Mouse (Mus musculus) adrenal gland, postnatal 36 days (tissue): ENCODE results near the gene Zkscan2. TPM values are rescaled to one million over a fixed set of nuclear protein-coding genes. Genes with fewer than 3 reads are reported as not detected.

Experiments used
- DNase-seq, 2 experiments: peaks; one replicate each; pipeline ENCODE4 v3.0.0; 2021; ENCODE audit warnings: mixed read lengths in 1 of 2
- total RNA-seq, 2 experiments: library from RNA; stranded (reverse); gene quantifications; 2 replicates each; pipeline ENCODE4 v1.2.3; 2021

The Zkscan2 gene
- total RNA-seq, 2 experiments from 2014 or later = 1.2 to 1.5 TPM

- DNase-seq = no peak
These were observed 58.2 kb downstream of the Zkscan2 start for GRCm38 (mm10) chr7:123442079-123442478.

GRCm38 (mm10) chr7:123431206-123431605 is 69.0 kb downstream of the Zkscan2 start:
- no peak for DNase-seq

DNA sequence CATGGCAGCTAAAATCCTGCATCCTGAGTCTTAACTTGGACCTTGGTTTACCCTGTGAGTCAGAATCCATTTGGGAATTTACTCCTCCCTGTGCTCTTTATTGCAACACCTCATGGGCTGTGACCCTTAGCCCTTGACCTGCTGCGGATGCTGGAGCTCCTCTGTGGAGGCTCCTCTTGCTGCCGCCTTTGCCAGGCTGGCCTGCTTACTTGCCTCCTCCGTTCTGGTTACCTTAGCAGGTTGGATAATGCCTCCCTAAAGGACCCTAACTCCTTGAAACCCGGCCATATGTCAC is 69.9 kb downstream of the Zkscan2 start:
- peak; percentile 65 to 73 for DNase-seq

GRCm38 (mm10) chr7:123429624-123430410 is 70.4 kb downstream of the Zkscan2 start:
- DNase-seq = peak; percentile 49 to 57

Other genes starting within 250 kb of the Zkscan2 start
- 10 to 100 TPM; 24.9 to 29.4 TPM for gene Lcmt1, start 130.7 kb downstream of the Zkscan2 start, total RNA-seq
- 10 to 100 TPM; 57.7 to 73.3 TPM for gene Arhgap17, start 130.5 kb downstream of the Zkscan2 start, total RNA-seq
- gene Aqp8, start 38.2 kb downstream of the Zkscan2 start, total RNA-seq = not detected